Mouse (Mus musculus): Measurements from ENCODE around the gene Tmem120a. TPM values are rescaled to one million over a fixed set of nuclear protein-coding genes. Genes with fewer than 3 reads are reported as not detected.

The Tmem120a gene
- polyA plus RNA-seq, 2 experiments = 5.7 to 16.0 TPM

DNA sequence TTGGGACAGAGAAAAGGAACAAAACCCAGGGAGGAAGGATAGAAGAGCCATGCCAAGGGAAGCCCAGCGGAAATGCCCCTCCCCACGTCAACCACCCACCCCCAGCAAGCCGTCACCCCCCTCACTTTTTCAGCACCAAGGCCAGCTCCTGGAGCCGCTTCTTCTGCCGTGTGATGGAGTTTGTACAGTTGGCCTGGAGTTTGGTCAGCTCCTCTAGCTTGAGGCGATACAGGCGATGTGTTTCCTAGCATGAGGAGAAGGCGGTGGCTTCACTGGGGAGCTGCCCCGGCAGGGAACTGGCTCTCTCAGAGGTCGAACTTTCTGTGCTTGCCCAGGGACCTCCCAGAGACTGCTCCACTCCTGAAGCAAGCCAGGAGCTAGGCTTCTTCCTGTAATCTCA, 2.1 kb downstream of the Tmem120a start:
- Histone ChIP-seq H3K27me3 (ENCODE audit: control insufficient read depth, insufficient read depth, low read length) (no peaks in the 10 kb centered on the region), H3K4me2 (ENCODE audit: low read depth) (no peak overlapping the region), H3K4me3 (ENCODE audit: insufficient read depth in 1 of 2, low read depth in 2 of 2, low read length in 2 of 2) (no peak overlapping the region), H3K36me3 (replicated peaks; ENCODE audit: control insufficient read depth, insufficient read depth, low read depth) (no peaks in the 10 kb centered on the region), H3K9ac (replicated peaks) (no peak overlapping the region), H3K4me1 (replicated peaks; ENCODE audit: control insufficient read depth in 2 of 2, insufficient read depth in 2 of 2, low read length in 1 of 2) (peaks cover 0 to 9% of the 10 kb centered on the region in 2 experiments; a peak in 3 of 4 replicates), H3K27ac (no peak overlapping the region), H3K9me3 (ENCODE audit: control insufficient read depth, low read length) (no peaks in the 10 kb centered on the region)
- WGBS (ENCODE audit: insufficient replicate concordance) = 53% methylated on average over 10 of the region's 10 CpGs
- ATAC-seq (ENCODE audit: insufficient read depth) (no peak), DNase-seq (ENCODE audit: low read depth in 3 of 3, low spot score in 3 of 3) (no peak)
- TF ChIP-seq EP300 (IDR thresholded peaks at IDR 0.05; ENCODE audit: low read depth) = no peak
- no peak for TF ChIP-seq CTCF (IDR thresholded peaks at IDR 0.05; ENCODE audit: low read depth)

DNA sequence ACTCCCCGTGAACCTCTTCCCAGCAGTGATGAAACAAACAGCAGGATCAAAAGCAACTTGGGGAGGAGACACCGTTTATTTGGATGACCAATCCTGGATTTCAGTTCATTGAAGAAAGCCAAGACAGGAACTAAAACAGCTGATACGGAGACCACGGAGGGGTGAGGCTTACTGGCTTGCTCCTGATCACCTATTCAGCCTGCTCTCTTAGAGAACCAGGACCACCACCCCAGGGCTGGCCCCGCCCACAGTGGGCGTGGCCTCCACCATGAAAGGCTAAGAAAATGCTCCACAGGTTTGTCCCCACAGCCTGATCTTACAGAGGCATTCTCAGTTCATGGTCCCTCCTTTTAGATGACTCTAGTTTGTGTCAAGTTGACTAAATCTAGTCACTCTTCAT, 6.0 kb downstream of the Tmem120a start:
- ATAC-seq (ENCODE audit: insufficient read depth) (no peak), DNase-seq (ENCODE audit: low read depth in 3 of 3, low spot score in 3 of 3) (no peak)
- TF ChIP-seq EP300 (IDR thresholded peaks at IDR 0.05; ENCODE audit: low read depth) = no peak
- TF ChIP-seq CTCF (IDR thresholded peaks at IDR 0.05; ENCODE audit: low read depth) = no peak
- Histone ChIP-seq H3K9ac (replicated peaks) (no peak overlapping the region), H3K36me3 (replicated peaks; ENCODE audit: control insufficient read depth, insufficient read depth, low read depth) (peaks cover 3% of the 10 kb centered on the region; the same call in 1 of the 2 replicates), H3K4me2 (ENCODE audit: low read depth) (no peak overlapping the region), H3K4me1 (replicated peaks; ENCODE audit: control insufficient read depth in 2 of 2, insufficient read depth in 2 of 2, low read length in 1 of 2) (peaks cover 0 to 4% of the 10 kb centered on the region in 2 experiments; a peak in 1 of 4 replicates), H3K27ac (no peak overlapping the region), H3K4me3 (ENCODE audit: insufficient read depth in 1 of 2, low read depth in 2 of 2, low read length in 2 of 2) (no peak overlapping the region), H3K27me3 (ENCODE audit: control insufficient read depth, insufficient read depth, low read length) (no peaks in the 10 kb centered on the region), H3K9me3 (ENCODE audit: control insufficient read depth, low read length) (no peaks in the 10 kb centered on the region)
- 36% methylated on average over 6 of the region's 6 CpGs for WGBS (ENCODE audit: insufficient replicate concordance)

DNA sequence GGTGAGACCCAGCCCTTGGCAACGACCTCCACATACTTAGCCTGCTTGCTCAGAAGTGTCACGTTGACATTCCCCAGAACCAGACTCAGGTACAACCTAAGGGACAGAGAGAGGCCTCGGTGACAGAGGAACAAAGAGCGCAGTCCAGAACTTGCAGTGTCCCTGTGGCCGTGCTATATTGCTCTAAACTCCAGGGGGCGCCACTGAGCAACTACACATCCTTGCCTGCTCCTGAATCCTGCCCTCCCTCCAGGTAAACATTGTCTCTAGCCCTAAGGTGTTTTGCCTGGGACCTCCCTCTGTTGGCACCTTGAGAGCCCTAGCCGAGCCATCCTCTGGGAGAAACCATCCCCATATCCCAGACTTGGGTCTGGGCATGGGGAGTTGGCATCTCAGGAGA, 7.1 kb downstream of the Tmem120a start:
- 66% methylated on average over 7 of the region's 7 CpGs for WGBS (ENCODE audit: insufficient replicate concordance)
- H3K4me3 ChIP-seq (ENCODE audit: insufficient read depth in 1 of 2, low read depth in 2 of 2, low read length in 2 of 2) = no peak overlapping the region
- H3K4me2 ChIP-seq (ENCODE audit: low read depth) = no peak overlapping the region
- no peak for DNase-seq (ENCODE audit: low read depth in 3 of 3, low spot score in 3 of 3)
- ATAC-seq (ENCODE audit: insufficient read depth) = no peak
- H3K27ac ChIP-seq = no peak overlapping the region
- H3K36me3 ChIP-seq (replicated peaks; ENCODE audit: control insufficient read depth, insufficient read depth, low read depth) = peaks cover 3% of the 10 kb centered on the region; the same call in 1 of the 2 replicates
- peak; percentile 83 for TF ChIP-seq CTCF (IDR thresholded peaks at IDR 0.05; ENCODE audit: low read depth)
- TF ChIP-seq EP300 (IDR thresholded peaks at IDR 0.05; ENCODE audit: low read depth) = no peak
- H3K9me3 ChIP-seq (ENCODE audit: control insufficient read depth, low read length) = no peaks in the 10 kb centered on the region
- no peaks in the 10 kb centered on the region for H3K27me3 ChIP-seq (ENCODE audit: control insufficient read depth, insufficient read depth, low read length)
- H3K9ac ChIP-seq (replicated peaks) = no peak overlapping the region
- no peaks in the 10 kb centered on the region for H3K4me1 ChIP-seq (replicated peaks; ENCODE audit: control insufficient read depth in 2 of 2, insufficient read depth in 2 of 2, low read length in 1 of 2)

DNA sequence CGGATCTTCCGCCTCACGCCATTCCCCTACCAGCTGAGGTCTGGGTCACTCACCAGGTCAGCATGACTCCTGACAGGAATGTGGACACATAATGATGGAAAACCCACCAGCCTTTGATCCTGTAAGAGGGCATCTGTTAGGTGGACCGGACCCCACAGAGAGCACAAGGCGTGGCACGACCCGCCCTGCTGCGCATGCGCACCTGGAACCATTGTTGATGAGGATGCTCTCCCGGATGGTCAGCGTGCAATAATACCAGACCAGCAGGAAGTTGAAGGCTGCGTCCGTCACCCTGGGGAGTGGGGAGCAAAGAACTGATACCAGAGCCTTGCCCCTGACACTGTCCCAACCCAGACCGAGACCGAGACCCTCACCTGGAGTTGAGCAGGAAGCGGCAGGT, 7.7 kb downstream of the Tmem120a start:
- H3K27me3 ChIP-seq (ENCODE audit: control insufficient read depth, insufficient read depth, low read length) = no peaks in the 10 kb centered on the region
- no peak for ATAC-seq (ENCODE audit: insufficient read depth)
- H3K9me3 ChIP-seq (ENCODE audit: control insufficient read depth, low read length) = no peaks in the 10 kb centered on the region
- no peak for DNase-seq (ENCODE audit: low read depth in 3 of 3, low spot score in 3 of 3)
- 83% methylated on average over 16 of the region's 16 CpGs for WGBS (ENCODE audit: insufficient replicate concordance)
- no peak overlapping the region for H3K9ac ChIP-seq (replicated peaks)
- H3K4me3 ChIP-seq (ENCODE audit: insufficient read depth in 1 of 2, low read depth in 2 of 2, low read length in 2 of 2) = no peak overlapping the region
- TF ChIP-seq CTCF (IDR thresholded peaks at IDR 0.05; ENCODE audit: low read depth) (no peak), EP300 (IDR thresholded peaks at IDR 0.05; ENCODE audit: low read depth) (no peak)
- H3K36me3 ChIP-seq (replicated peaks; ENCODE audit: control insufficient read depth, insufficient read depth, low read depth) = peaks cover 3% of the 10 kb centered on the region
- no peak overlapping the region for H3K4me2 ChIP-seq (ENCODE audit: low read depth)
- H3K4me1 ChIP-seq (replicated peaks; ENCODE audit: control insufficient read depth in 2 of 2, insufficient read depth in 2 of 2, low read length in 1 of 2) = no peaks in the 10 kb centered on the region
- no peak overlapping the region for H3K27ac ChIP-seq

DNA sequence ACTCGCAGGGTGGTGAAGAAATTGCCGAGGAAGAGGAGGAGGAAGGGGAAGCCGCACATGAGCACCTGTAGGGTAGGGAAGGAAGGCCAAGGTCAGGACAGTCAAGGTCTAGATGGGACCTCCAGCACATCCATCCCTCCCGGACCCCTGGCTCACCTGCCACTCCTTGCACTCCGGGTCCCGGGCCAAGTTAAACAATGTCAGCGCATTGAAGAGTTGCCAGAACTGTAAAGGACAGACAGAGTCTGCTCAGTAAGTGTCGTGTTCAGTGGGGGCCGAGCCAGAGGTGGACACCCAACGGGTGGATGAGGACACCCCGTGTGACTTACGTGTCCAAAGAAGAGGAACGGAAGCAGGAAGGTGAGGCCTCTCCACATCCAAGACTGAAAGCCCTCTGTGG, 8.5 kb downstream of the Tmem120a start:
- Histone ChIP-seq H3K36me3 (replicated peaks; ENCODE audit: control insufficient read depth, insufficient read depth, low read depth) (peaks cover 3% of the 10 kb centered on the region), H3K4me2 (ENCODE audit: low read depth) (no peak overlapping the region), H3K9me3 (ENCODE audit: control insufficient read depth, low read length) (no peaks in the 10 kb centered on the region), H3K4me3 (ENCODE audit: insufficient read depth in 1 of 2, low read depth in 2 of 2, low read length in 2 of 2) (no peak overlapping the region), H3K27ac (no peak overlapping the region), H3K27me3 (ENCODE audit: control insufficient read depth, insufficient read depth, low read length) (no peaks in the 10 kb centered on the region), H3K9ac (replicated peaks) (no peak overlapping the region), H3K4me1 (replicated peaks; ENCODE audit: control insufficient read depth in 2 of 2, insufficient read depth in 2 of 2, low read length in 1 of 2) (no peaks in the 10 kb centered on the region)
- TF ChIP-seq EP300 (IDR thresholded peaks at IDR 0.05; ENCODE audit: low read depth) (no peak), CTCF (IDR thresholded peaks at IDR 0.05; ENCODE audit: low read depth) (no peak)
- 77% methylated on average over 13 of the region's 13 CpGs for WGBS (ENCODE audit: insufficient replicate concordance)
- no peak for ATAC-seq (ENCODE audit: insufficient read depth)
- no peak for DNase-seq (ENCODE audit: low read depth in 3 of 3, low spot score in 3 of 3)

Data from liver, embryonic 14.5 days (tissue).